In genomic region chr3:41497771-41498170, GRCm38 (mm10) we compare ENCODE assay signal across 20 mouse cellular contexts. TPM values are rescaled to one million over a fixed set of nuclear protein-coding genes. Genes with fewer than 3 reads are reported as not detected.
DNase-seq lines count a peak whose midpoint lies in the region; ATAC-seq lines count a peak whose summit lies in the region.
"Had no signal": no experiment of that assay in that cellular context is flagged by ENCODE, and none has a peak within 500 bp of the region (broad histone marks: within the 10 kb centered on the region; RNA-seq: fewer than 3 reads in every experiment).

No protein-coding gene starts in this region.

- peak overlapping the region; percentile 44 for H3K4me2 ChIP-seq in heart, embryonic 14.5 days (ENCODE audit: low read length)
- peak overlapping the region; percentile 45 for H3K4me2 ChIP-seq in liver, embryonic 12.5 days
- H3K4me2 ChIP-seq: embryonic facial prominence, embryonic 13.5 days; forebrain, embryonic 12.5 days; hindbrain, embryonic 14.5 days; intestine, embryonic 15.5 days had no signal

- H3K36me3 ChIP-seq in heart, embryonic 10.5 days, result no peaks in the 10 kb centered on the region
- H3K36me3 ChIP-seq in heart, embryonic 14.5 days (ENCODE audit: control insufficient read depth, insufficient read depth, low read length), result no peaks in the 10 kb centered on the region
- H3K36me3 ChIP-seq in liver, embryonic 12.5 days, result no peaks in the 10 kb centered on the region
- H3K36me3 ChIP-seq: embryonic facial prominence, embryonic 13.5 days; forebrain, embryonic 12.5 days; hindbrain, embryonic 10.5 days; intestine, embryonic 15.5 days had no signal

- peak; percentile 58 for DNase-seq in heart, embryonic 10.5 days (ENCODE audit: low spot score)
- DNase-seq in heart, postnatal 4 days, result no peak
- no peak for DNase-seq in heart, postnatal 36 days
- DNase-seq in liver, result no peak
- DNase-seq in cerebellum, postnatal 10 days, result no peak
- DNase-seq: adrenal gland, postnatal 10 days; cerebellum, adult 11 months; cerebellum, adult 8-10 months; cerebellum, postnatal 25 days; gastrocnemius, postnatal 25 days; kidney, adult 18-20 months had no signal

- peak overlapping the region; percentile 52; the same call in 1 of the 2 replicates for H3K27ac ChIP-seq in heart, embryonic 10.5 days
- no peak overlapping the region for H3K27ac ChIP-seq in heart, embryonic 14.5 days (replicated peaks in 1 of 2; ENCODE audit: control insufficient read depth in 1 of 2, insufficient read depth in 1 of 2, low read depth in 2 of 2, low read length in 2 of 2)
- H3K27ac ChIP-seq in liver, embryonic 12.5 days, result no peak overlapping the region
- H3K27ac ChIP-seq: embryonic facial prominence, embryonic 13.5 days; forebrain, embryonic 12.5 days; hindbrain, embryonic 10.5 days; hindbrain, embryonic 14.5 days; intestine, embryonic 15.5 days had no signal

- intact Hi-C loops in heart, postnatal 36 days (cut with DNase I), result loop anchor here (5.0 kb wide), 1 partner anchor 65 kb away; no protein-coding TSS in a partner anchor

- no peak for ATAC-seq in heart, embryonic 14.5 days (ENCODE audit: insufficient number of reproducible peaks, insufficient read depth, low FRiP score, low read depth)
- ATAC-seq in liver, embryonic 12.5 days, result no peak
- ATAC-seq: forebrain, embryonic 16.5 days; intestine, embryonic 15.5 days had no signal

- WGBS in heart, embryonic 10.5 days, result 61% methylated on average over 8 of the region's 8 CpGs
- 55% methylated on average over 8 of the region's 8 CpGs for WGBS in heart, embryonic 14.5 days
- WGBS in liver, embryonic 12.5 days (ENCODE audit: insufficient replicate concordance), result 46% methylated on average over 8 of the region's 8 CpGs

- no peaks in the 10 kb centered on the region for H3K9me3 ChIP-seq in heart, embryonic 10.5 days
- H3K9me3 ChIP-seq in heart, embryonic 14.5 days (ENCODE audit: control insufficient read depth, low read length), result no peaks in the 10 kb centered on the region
- no peaks in the 10 kb centered on the region for H3K9me3 ChIP-seq in liver, embryonic 12.5 days (replicated peaks)
- H3K9me3 ChIP-seq: embryonic facial prominence, embryonic 13.5 days; forebrain, embryonic 12.5 days; hindbrain, embryonic 10.5 days; intestine, embryonic 15.5 days had no signal

- H3K27me3 ChIP-seq in heart, embryonic 10.5 days (ENCODE audit: insufficient read depth, poor library complexity, severe bottlenecking), result no peaks in the 10 kb centered on the region
- H3K27me3 ChIP-seq in heart, embryonic 14.5 days (ENCODE audit: control insufficient read depth, insufficient read depth, low read length), result no peaks in the 10 kb centered on the region
- no peaks in the 10 kb centered on the region for H3K27me3 ChIP-seq in liver, embryonic 12.5 days (replicated peaks)
- H3K27me3 ChIP-seq: CH12.LX; embryonic facial prominence, embryonic 13.5 days; forebrain, embryonic 12.5 days; intestine, embryonic 15.5 days had no signal

- H3K9ac ChIP-seq in heart, embryonic 14.5 days (ENCODE audit: low read length), result no peak overlapping the region
- no peak overlapping the region for H3K9ac ChIP-seq in liver, embryonic 12.5 days
- H3K9ac ChIP-seq: embryonic facial prominence, embryonic 13.5 days; forebrain, embryonic 12.5 days; hindbrain, embryonic 14.5 days; intestine, embryonic 15.5 days had no signal

- peak overlapping the region; percentile 13; the same call in 1 of the 2 replicates for H3K4me3 ChIP-seq in heart, embryonic 10.5 days
- H3K4me3 ChIP-seq in heart, embryonic 14.5 days (ENCODE audit: control insufficient read depth in 1 of 2, insufficient read depth in 1 of 2, low read depth in 1 of 2, low read length in 2 of 2), result no peak overlapping the region
- no peak overlapping the region for H3K4me3 ChIP-seq in liver, embryonic 12.5 days
- H3K4me3 ChIP-seq: embryonic facial prominence, embryonic 13.5 days; forebrain, embryonic 12.5 days; hindbrain, embryonic 10.5 days; intestine, embryonic 15.5 days had no signal

- peaks cover 7% of the 10 kb centered on the region; the same call in 1 of the 2 replicates for H3K4me1 ChIP-seq in heart, embryonic 10.5 days
- H3K4me1 ChIP-seq in heart, embryonic 14.5 days (ENCODE audit: control insufficient read depth in 2 of 2, insufficient read depth in 2 of 2, low read length in 2 of 2), result peaks cover 0 to 2% of the 10 kb centered on the region in 2 experiments; a peak in 2 of 4 replicates
- H3K4me1 ChIP-seq in liver, embryonic 12.5 days, result peaks cover 9% of the 10 kb centered on the region; the same call in 1 of the 2 replicates
- H3K4me1 ChIP-seq: embryonic facial prominence, embryonic 13.5 days; forebrain, embryonic 12.5 days; intestine, embryonic 15.5 days had no signal

RNA-seq across cellular contexts. Expression of gene Jade1, which starts 57.8 kb away (rescaled TPM):
- 13.1 and 17.8 TPM in 2 replicates for polyA plus RNA-seq in heart, embryonic 10.5 days (2016; fragmentation: Nextera tagmentation; extraction: Ambion mirVana)
- total RNA-seq in heart, postnatal 4 days (2021), result 10 to 100 TPM; 37.8 to 43.5 TPM
- 16.9 and 17.3 TPM in 2 replicates for polyA plus RNA-seq in heart, embryonic 14.5 days (2014; fragmentation: Nextera tagmentation; extraction: Ambion mirVana)
- 10 to 100 TPM; 30.2 to 41.1 TPM for total RNA-seq in heart, postnatal 36 days (2021)
- 13.8 and 14.0 TPM in 2 replicates for polyA plus RNA-seq in liver, embryonic 12.5 days (2016; fragmentation: Nextera tagmentation; extraction: Ambion mirVana)
